Mouse (Mus musculus) ES-Bruce4 (cell line): ENCODE results near the gene Slc7a6. TPM values are rescaled to one million over a fixed set of nuclear protein-coding genes. Genes with fewer than 3 reads are reported as not detected.
A peak's percentile ranks its signal among the peaks of the same experiment; 100 is the strongest.
"Not testable (repeated sequence)": the region's sequence is repeated elsewhere in the genome, so short reads cannot be mapped to it uniquely, and the experiment has no call there.

Experiments used
- H3K27ac ChIP-seq: 2 replicates; pipeline ENCODE4 v1.5.1; 2012; ENCODE audit warnings: low read length, inconsistent platforms; ENCODE audit not compliant: insufficient read depth
- H3K27me3 ChIP-seq: 2 replicates; pipeline ENCODE4 v1.6.1; 2012; ENCODE audit warnings: mild to moderate bottlenecking, low read length, inconsistent platforms; ENCODE audit not compliant: control insufficient read depth, poor library complexity, insufficient read depth, severe bottlenecking
- H3K36me3 ChIP-seq: 2 replicates; pipeline ENCODE4 v1.6.1; 2012; ENCODE audit warnings: inconsistent platforms, mild to moderate bottlenecking, low read length, moderate library complexity; ENCODE audit not compliant: control insufficient read depth, poor library complexity, insufficient read depth, severe bottlenecking
- H3K4me1 ChIP-seq: one replicate; pipeline ENCODE4 v1.8.1; 2011; ENCODE audit warnings: low read length; ENCODE audit not compliant: control insufficient read depth, insufficient read depth
- H3K4me3 ChIP-seq: 2 replicates; pipeline ENCODE4 v1.5.1; 2011; ENCODE audit warnings: low read depth, mild to moderate bottlenecking, low read length
- H3K9ac ChIP-seq: 2 replicates; pipeline ENCODE4 v1.6.1; 2012; ENCODE audit warnings: low read depth, mild to moderate bottlenecking, inconsistent platforms; ENCODE audit not compliant: poor library complexity, severe bottlenecking
- H3K9me3 ChIP-seq: replicated peaks from 2 replicates; pipeline ENCODE4 v1.6.1; 2012; ENCODE audit warnings: mild to moderate bottlenecking, low read length, inconsistent platforms; ENCODE audit not compliant: control insufficient read depth, poor library complexity, insufficient read depth, severe bottlenecking
- CTCF ChIP-seq: IDR thresholded peaks from one replicate; pipeline ENCODE4 v1.8.1; 2011; ENCODE audit warnings: low read depth, low read length
- EP300 ChIP-seq: IDR thresholded peaks from 2 replicates; pipeline ENCODE4 v1.6.1; 2011; ENCODE audit warnings: low read depth, low read length; ENCODE audit not compliant: insufficient read depth
- POLR2A ChIP-seq: IDR thresholded peaks from one replicate; pipeline ENCODE4 v1.8.1; 2011; ENCODE audit warnings: low read length; ENCODE audit not compliant: insufficient read depth
- polyA plus RNA-seq: library from polyadenylated mRNA; stranded (reverse); fragments of >200 nt; gene quantifications from 2 replicates; pipeline ENCODE4 v1.2.4, GENCODE M21; 2011; ENCODE audit warnings: low read depth; ENCODE audit not compliant: missing spikeins, insufficient read depth, insufficient read length

The Slc7a6 gene
- polyA plus RNA-seq, 1 experiment = 82.1 TPM

DNA sequence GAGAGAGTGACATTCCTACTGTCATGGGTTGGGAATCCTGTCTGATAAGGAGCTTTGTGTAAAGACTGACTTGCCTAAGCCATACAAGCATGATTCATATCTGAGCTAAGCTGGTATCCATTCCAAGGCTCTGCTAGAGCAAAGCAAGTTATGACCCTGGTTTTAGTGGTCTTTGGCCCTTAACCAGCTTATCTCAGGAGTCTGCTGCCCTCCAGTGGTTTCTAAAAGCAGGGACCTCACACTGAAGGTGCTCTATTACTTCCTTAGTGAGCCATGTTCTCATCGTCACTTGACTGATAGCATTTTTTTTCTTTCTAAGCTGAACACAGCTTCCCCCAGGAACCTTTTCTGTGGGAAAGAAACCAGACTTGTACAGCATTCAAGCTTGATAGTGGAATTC lies 30.1 kb downstream of the Slc7a6 start:
- H3K4me3 ChIP-seq = no peak overlapping the region
- H3K27me3 ChIP-seq = no peaks in the 10 kb centered on the region
- peaks cover 6% of the 10 kb centered on the region for H3K9me3 ChIP-seq
- no peak overlapping the region for H3K27ac ChIP-seq
- no peaks in the 10 kb centered on the region for H3K4me1 ChIP-seq
- H3K36me3 ChIP-seq = peaks cover 76% of the 10 kb centered on the region
- TF ChIP-seq POLR2A (no peak), EP300 (no peak), CTCF (peak; percentile 26)
- H3K9ac ChIP-seq = no peak overlapping the region

DNA sequence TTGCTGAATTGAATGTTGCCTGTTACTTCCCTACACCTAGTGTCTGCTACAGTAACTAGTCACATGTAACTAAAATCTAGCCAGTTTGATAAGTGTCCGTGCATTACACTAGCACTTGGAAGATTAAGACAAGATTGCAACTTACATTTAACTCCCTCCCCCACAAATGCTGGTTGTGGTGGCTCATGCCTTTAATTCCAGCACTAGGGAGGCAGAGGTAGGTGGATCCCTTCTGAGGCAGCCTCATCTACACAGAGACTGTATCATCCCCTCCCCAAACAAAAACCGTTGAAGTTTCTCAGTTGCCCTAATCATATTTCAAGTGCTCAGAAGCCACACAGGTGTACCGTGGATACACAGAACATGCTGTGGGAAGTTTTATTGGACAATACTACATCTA lies 30.9 kb downstream of the Slc7a6 start:
- not testable (repeated sequence) for H3K27me3 ChIP-seq, H3K9ac ChIP-seq, H3K4me3 ChIP-seq, H3K9me3 ChIP-seq, H3K27ac ChIP-seq, H3K4me1 ChIP-seq
- H3K36me3 ChIP-seq = peaks cover 83% of the 10 kb centered on the region

DNA sequence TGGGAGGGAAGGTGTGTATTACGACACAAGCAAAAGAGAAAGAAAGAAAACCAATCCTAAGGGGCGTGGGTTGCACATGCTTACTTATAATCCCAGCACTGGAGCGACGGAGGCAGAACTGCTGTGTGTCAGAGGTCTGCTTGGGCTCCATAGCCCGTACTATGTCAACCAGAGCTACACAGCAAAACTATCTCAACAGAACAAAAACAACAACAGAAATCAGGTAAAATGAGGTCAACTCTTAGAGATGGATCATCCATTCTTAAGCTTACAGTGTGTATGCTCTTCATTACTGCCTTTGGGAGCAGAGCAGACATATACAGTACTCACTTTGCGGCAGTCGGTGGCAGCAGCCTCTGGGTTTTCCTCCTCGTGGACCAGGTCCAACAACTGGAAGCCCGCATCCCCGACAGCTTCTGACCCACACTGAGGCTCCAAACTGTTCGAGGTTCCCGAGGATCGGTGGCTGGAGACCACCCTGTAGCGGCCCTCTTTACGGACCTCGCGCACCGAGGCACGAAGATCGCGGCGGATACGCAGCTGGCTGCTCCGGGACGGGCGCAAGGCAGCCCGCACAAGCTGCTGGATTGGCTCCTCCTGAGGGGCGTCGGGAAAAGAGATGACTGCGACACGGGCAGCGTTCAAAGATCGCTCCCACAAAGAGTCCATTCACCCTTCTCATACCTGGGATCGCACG lies 41.5 kb downstream of the Slc7a6 start:
- peak overlapping the region; percentile 93 for H3K9ac ChIP-seq
- H3K9me3 ChIP-seq = no peaks in the 10 kb centered on the region
- H3K4me3 ChIP-seq = peak overlapping the region; percentile 90
- no peaks in the 10 kb centered on the region for H3K4me1 ChIP-seq
- no peaks in the 10 kb centered on the region for H3K27me3 ChIP-seq
- H3K36me3 ChIP-seq = peaks cover 49% of the 10 kb centered on the region
- H3K27ac ChIP-seq = 0 out of 2 replicates have a peak overlapping the region, but pooled peaks have one; percentile 1
- no peak for TF ChIP-seq EP300

DNA sequence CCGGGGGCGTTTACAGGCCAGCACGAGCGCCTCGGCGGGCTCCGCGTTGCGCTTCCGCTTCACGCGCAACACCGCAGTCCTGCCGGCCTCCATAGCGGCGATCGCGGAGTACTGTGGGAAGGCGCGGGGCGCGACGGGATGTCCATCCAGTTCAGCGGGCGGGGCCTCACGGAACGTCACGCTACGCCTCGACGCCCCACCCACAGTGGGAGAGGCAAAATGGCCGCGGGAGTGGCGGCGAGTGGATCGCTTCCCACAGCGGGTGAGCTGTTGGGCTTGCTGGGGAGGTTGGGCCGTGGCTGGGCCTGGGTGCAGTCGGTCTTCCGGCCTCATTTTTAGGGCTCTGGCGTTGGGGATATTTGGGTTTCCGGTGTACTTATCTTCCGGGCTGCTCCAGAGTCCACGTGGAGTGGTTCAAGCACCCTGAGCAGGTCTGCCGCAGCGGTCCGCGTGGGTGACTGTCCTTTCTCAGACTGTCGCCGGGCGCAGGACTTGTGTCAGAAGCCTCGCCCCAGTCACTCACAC lies 42.2 kb downstream of the Slc7a6 start, which contains the start of the genes Slc7a6os and Prmt7:
TSS of gene Slc7a6os (minus strand) at position 115 of the 525 bp plus-strand sequence.
TSS of gene Prmt7 (plus strand) at position 116 of the 525 bp plus-strand sequence.
- peak within 1 kb of the TSS; percentile 90 for H3K4me3 ChIP-seq
- H3K27me3 ChIP-seq = no peaks in the 10 kb centered on the region
- H3K27ac ChIP-seq = peak within 1 kb of the TSS; percentile 21; the same call in 1 of the 2 replicates
- H3K9me3 ChIP-seq = no peaks in the 10 kb centered on the region
- H3K9ac ChIP-seq = peak within 1 kb of the TSS; percentile 93
- peaks cover 49% of the 10 kb centered on the region for H3K36me3 ChIP-seq
- TF ChIP-seq POLR2A (peak; percentile 91), EP300 (0 out of 2 replicates have a peak, but pooled peaks have one; percentile 66), CTCF (no peak)
- no peaks in the 10 kb centered on the region for H3K4me1 ChIP-seq

DNA sequence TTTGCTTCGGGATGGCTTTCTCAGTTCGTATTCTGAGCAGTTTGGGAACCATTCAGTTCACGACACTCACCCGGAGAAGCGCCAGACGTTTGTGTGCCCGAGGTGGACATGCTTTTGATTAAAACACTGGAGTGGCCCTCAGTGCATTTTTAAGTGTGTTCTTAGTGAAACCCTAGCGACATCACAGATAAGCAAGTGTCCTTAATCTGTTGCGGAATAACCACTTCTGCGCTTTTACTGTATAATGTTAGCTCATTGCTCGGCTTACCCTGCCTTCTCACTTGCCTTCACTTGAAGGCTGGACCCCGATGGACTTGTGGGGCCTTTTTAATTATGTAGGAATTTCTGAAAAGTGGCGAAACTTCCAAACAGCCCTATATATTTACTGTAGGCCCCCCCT lies 42.8 kb downstream of the Slc7a6 start:
- Histone ChIP-seq H3K36me3 (peaks cover 51% of the 10 kb centered on the region), H3K27ac (no peak overlapping the region), H3K4me3 (peak overlapping the region; percentile 90), H3K4me1 (no peaks in the 10 kb centered on the region), H3K9me3 (no peaks in the 10 kb centered on the region), H3K27me3 (no peaks in the 10 kb centered on the region), H3K9ac (peak overlapping the region; percentile 93)
- TF ChIP-seq EP300 = no peak

DNA sequence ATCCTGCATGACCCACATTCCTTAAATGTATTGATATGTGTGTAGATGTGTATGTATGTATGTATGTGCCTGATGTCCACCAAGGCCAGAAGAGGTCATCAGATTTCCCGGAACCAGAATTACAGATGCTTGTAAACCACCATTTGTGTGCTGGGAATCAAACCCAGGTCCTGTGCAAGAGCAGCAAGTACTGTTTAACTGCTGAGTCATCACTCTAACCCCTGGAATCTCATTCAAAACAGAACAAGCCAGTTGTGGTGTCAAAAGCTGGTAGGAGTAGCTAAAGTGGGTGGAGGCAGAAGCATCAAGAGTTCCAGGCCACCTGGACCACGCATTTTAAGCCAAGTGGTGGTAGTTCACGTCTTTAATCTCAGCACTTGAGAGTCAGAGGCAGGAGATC lies 45.3 kb downstream of the Slc7a6 start:
- TF ChIP-seq EP300 (no peak), CTCF (no peak), POLR2A (no peak)
- Histone ChIP-seq H3K27ac (peak overlapping the region; percentile 53; the same call in 1 of the 2 replicates), H3K36me3 (peaks cover 62% of the 10 kb centered on the region)

More for the DNA sequence above, 45.3 kb downstream of the Slc7a6 start:
- no peaks in the 10 kb centered on the region for H3K27me3 ChIP-seq
- no peaks in the 10 kb centered on the region for H3K9me3 ChIP-seq
- no peak overlapping the region for H3K4me3 ChIP-seq
- H3K9ac ChIP-seq = no peak overlapping the region
- H3K4me1 ChIP-seq = no peaks in the 10 kb centered on the region
